Mouse (Mus musculus) gastrocnemius, postnatal 4 days (tissue): Measurements from ENCODE around the gene Zbtb20. TPM values are rescaled to one million over a fixed set of nuclear protein-coding genes. Genes with fewer than 3 reads are reported as not detected.
A peak's percentile ranks its signal among the peaks of the same experiment; 100 is the strongest.
"Not testable (repeated sequence)": the region's sequence is repeated elsewhere in the genome, so short reads cannot be mapped to it uniquely, and the experiment has no call there.

Source experiments
- DNase-seq, 2 experiments: peaks; one replicate each; pipeline ENCODE4 v3.0.0; 2021 to 2022; ENCODE audit warnings: low spot score in 2 of 2, mixed read lengths in 2 of 2
- total RNA-seq, 2 experiments: library from RNA; stranded (reverse); gene quantifications; 2 replicates each; pipeline ENCODE4 v1.2.3; 2021

The Zbtb20 gene
- total RNA-seq, 2 experiments from 2014 or later, result 93.9 to 114 TPM

GRCm38 (mm10) chr16:42910016-42910415 lies 34.3 kb downstream of the Zbtb20 start:
- DNase-seq, result no peak

GRCm38 (mm10) chr16:42910716-42911115 lies 35.0 kb downstream of the Zbtb20 start:
- DNase-seq, result no peak

- DNase-seq, result no peak
Observed at GRCm38 (mm10) chr16:42911326-42911725, 35.6 kb downstream of the Zbtb20 start.

GRCm38 (mm10) chr16:42911815-42912214 lies 36.1 kb downstream of the Zbtb20 start:
- DNase-seq, result no peak

GRCm38 (mm10) chr16:42913291-42913690 lies 37.6 kb downstream of the Zbtb20 start:
- DNase-seq, result no peak

- DNase-seq, result peak in 1 of 2 experiments; percentile 51
Observed at GRCm38 (mm10) chr16:42914457-42915085, 38.9 kb downstream of the Zbtb20 start.

- no peak for DNase-seq
Observed at GRCm38 (mm10) chr16:42919992-42920760, 44.5 kb downstream of the Zbtb20 start.

GRCm38 (mm10) chr16:42921436-42921835 lies 45.8 kb downstream of the Zbtb20 start:
- no peak for DNase-seq

- DNase-seq, result no peak
Observed at GRCm38 (mm10) chr16:42938211-42938610, 62.5 kb downstream of the Zbtb20 start.

- no peak for DNase-seq
Observed at GRCm38 (mm10) chr16:42947016-42947415, 71.3 kb downstream of the Zbtb20 start.

GRCm38 (mm10) chr16:42955401-42955800 lies 79.7 kb downstream of the Zbtb20 start:
- DNase-seq, result not testable (repeated sequence)

GRCm38 (mm10) chr16:42972872-42973271 lies 97.2 kb downstream of the Zbtb20 start:
- no peak for DNase-seq

- no peak for DNase-seq
Observed at GRCm38 (mm10) chr16:42998896-42999295, 123.2 kb downstream of the Zbtb20 start.

- DNase-seq, result no peak
Observed at GRCm38 (mm10) chr16:43026351-43026750, 150.7 kb downstream of the Zbtb20 start.

- no peak for DNase-seq
Observed at GRCm38 (mm10) chr16:43029243-43029642, 153.6 kb downstream of the Zbtb20 start.

- no peak for DNase-seq
Observed at GRCm38 (mm10) chr16:43035709-43036108, 160.0 kb downstream of the Zbtb20 start.

GRCm38 (mm10) chr16:43036510-43036909 lies 160.8 kb downstream of the Zbtb20 start:
- no peak for DNase-seq

GRCm38 (mm10) chr16:43037320-43037719 lies 161.6 kb downstream of the Zbtb20 start:
- no peak for DNase-seq

GRCm38 (mm10) chr16:43045611-43046010 lies 169.9 kb downstream of the Zbtb20 start:
- no peak for DNase-seq

- DNase-seq, result no peak
Observed at GRCm38 (mm10) chr16:43046686-43047085, 171.0 kb downstream of the Zbtb20 start.

GRCm38 (mm10) chr16:43069666-43070295 lies 194.1 kb downstream of the Zbtb20 start:
- no peak for DNase-seq

- DNase-seq, result no peak
Observed at GRCm38 (mm10) chr16:43071875-43072274, 196.2 kb downstream of the Zbtb20 start.
